Mouse (Mus musculus): ENCODE data around the gene Basp1.
"Not testable (repeated sequence)": the region's sequence is repeated elsewhere in the genome, so short reads cannot be mapped to it uniquely, and the experiment has no call there.

Basp1 gene

DNA sequence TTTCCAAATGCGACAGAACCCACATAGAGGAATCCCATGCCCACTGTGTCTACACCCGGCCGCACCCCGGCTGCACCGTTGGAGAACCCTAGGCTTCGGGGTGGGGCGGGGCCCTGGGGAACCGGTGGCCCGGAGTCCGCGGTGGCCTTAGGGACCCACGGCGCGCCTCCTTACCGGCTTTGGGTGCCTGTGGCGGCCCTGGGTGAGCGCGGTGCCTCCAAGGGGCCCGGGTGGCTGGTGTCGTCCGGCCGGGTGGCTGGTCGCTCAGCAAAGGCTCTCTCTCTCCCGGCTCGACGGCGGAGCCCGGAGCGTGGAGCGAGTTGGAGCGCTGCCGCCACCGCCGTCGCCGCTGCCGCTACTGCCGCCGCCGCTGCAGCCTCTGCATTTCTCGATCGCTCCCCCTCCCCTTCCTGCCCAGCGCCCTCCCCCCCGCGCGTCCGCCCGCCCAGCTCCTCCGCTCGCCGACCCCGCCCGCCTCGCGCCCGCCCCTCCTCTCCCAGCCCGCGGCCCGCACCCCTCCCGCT, at the start of gene Basp1:
TSS of gene Basp1 (minus strand) at position 387 of the 524 bp plus-strand sequence.
- peak; percentile 18 to 71 for DNase-seq (ENCODE audit: low spot score in 2 of 2)

- DNase-seq (ENCODE audit: low spot score in 2 of 2): not testable (repeated sequence)
Observed at GRCm38 (mm10) chr15:25463076-25463475, 49.5 kb upstream of the Basp1 start.

DNA sequence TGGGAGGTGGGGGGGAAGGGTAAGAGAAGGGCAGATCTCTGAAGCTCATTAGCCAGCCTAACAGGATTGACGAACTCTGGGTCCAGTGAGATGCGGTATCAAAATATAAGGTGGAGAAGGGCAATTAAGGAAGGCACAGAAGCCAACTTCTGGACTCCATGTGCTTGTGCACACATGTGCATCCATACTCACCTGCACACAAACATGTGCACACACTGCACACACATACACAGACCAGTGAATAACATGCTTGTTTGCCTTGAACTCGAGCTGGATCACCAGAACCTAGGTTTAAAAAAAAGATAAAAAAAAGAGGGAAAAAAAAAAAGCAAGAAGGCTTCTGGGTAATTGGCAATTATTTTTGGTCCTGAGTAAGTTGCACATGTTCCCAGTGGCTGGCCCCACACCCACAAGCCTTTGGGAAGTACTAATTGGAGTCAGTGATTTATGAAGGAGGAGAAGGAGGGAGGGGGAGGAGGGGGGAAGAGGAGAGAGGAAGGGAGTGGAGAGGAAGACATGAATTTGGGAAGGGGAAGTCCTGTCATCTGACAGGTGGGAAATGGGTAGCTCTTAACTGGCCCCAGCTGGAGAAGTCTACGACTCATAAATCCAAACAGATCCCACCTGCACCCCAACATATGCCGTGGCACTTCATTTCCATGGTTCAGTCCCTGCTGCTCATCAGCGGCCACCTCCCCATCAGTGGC, 48.6 kb upstream of the Basp1 start:
- DNase-seq (ENCODE audit: low spot score in 2 of 2): no peak

GRCm38 (mm10) chr15:25459901-25460300, 46.3 kb upstream of the Basp1 start:
- DNase-seq (ENCODE audit: low spot score in 2 of 2): no peak

DNA sequence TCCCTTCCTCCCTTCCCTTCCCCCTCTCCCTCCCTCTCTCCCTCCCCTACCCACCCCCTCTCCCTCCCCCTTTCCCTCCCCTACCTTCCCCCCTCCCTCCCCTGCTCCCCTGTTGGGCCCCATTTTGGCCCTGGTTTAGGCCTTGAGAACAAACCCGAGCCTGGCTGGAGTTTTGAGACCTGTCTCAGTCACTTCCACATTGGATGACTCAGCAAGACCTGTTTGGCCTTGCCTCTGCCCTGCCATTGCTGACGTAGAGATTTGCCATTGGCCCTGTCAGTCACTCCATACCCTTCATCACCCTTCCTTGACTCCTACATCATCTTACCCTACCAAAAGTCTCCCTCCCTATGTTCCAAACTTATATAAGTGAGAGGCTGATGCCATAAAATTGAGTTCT, 43.9 kb upstream of the Basp1 start:
- no peak for DNase-seq (ENCODE audit: low spot score in 2 of 2)

DNA sequence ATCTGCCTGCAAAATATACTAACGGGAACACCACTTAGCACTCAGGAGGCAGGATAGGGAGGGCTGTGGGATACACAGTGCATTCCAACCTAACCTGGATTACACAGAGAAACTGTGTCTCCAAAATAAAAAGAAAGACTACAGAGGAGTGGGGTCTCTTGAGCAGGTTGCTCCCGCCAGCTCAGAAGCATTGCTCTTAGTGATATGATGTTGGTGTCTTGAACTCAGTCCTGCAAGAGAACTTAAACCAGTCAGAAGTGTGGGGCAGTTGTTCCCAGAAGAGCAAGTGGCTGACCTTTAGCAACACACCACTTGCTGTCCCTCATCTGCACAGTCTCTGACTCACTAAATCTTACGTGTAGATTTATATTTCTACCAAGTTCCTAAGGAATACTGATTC, 40.0 kb upstream of the Basp1 start:
- DNase-seq (ENCODE audit: low spot score in 2 of 2): no peak

DNA sequence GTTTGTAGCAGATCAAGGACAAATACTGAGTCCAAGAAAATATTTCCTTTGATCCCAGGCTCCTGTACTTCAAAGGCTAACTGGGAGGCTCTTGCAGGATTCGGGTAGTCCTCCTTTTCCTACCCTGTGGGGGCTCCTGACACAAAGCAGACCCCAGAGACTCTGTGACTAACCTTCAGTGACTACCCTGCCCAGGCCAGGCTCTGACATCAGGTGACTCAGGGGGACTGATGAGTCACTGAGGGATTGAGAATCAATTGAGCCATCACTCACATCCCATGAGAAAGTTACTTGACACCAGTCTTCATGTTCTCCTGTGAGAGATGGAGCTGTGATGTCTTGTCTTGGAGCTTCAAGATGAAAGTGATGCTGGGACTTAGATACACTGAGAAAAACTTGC, 35.8 kb upstream of the Basp1 start:
- DNase-seq (ENCODE audit: low spot score in 2 of 2): no peak

- no peak for DNase-seq (ENCODE audit: low spot score in 2 of 2)
Observed at GRCm38 (mm10) chr15:25448703-25449340, 35.3 kb upstream of the Basp1 start.

DNA sequence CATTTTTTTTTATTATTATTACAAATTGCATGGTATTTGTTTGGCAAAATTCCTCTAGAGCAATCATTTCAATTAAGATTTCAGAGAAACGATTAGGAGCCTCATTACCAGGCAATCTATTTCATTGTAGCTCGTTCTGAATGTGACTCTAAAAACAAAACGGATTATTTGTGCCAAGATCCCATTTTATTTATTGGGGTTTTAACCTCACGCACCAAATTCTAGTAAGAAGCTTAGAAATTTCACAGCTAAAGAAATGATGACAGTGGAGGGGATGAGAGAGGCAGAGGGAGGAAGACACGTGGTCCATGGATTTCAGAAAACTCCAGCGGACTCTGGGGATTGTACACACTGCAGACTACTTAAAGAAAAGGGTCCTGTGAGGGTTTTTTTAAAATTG, 33.6 kb upstream of the Basp1 start:
- DNase-seq (ENCODE audit: low spot score in 2 of 2): no peak

- no peak for DNase-seq (ENCODE audit: low spot score in 2 of 2)
Observed at GRCm38 (mm10) chr15:25446155-25446487, 32.6 kb upstream of the Basp1 start.

- no peak for DNase-seq (ENCODE audit: low spot score in 2 of 2)
Observed at GRCm38 (mm10) chr15:25445361-25446154, 32.0 kb upstream of the Basp1 start.

- no peak for DNase-seq (ENCODE audit: low spot score in 2 of 2)
Observed at GRCm38 (mm10) chr15:25444208-25444607, 30.6 kb upstream of the Basp1 start.

DNA sequence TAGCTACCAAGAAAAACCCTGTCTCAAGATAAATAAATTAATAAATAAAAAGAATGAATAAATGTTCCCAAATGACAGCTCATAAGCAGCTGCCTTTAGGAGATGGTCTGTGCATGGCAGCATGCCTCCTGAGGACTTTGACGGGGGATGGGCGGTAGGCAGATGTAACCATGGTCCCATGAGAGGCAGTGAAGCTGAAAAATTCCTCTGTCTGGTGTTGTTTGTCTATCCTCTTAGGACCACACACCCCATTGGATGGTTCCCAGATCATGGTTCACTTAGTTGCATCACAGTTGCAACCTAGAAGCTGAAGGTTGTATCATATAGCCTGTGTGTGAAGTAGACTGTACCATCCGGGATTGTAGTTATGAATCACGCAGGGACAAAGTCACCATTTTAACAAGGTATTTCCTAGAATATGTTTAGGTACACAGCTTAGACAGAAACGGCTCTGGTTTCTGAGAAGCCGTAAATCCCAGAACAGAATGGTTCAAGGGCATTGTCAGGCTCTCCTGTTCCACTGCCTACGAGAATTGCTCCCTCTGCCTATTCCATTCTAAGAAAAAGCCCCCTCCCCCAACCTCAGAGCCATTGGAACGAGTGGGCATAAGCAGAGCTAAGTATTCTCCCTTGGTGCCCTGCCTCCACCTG, 29.7 kb upstream of the Basp1 start:
- no peak for DNase-seq (ENCODE audit: low spot score in 2 of 2)

DNA sequence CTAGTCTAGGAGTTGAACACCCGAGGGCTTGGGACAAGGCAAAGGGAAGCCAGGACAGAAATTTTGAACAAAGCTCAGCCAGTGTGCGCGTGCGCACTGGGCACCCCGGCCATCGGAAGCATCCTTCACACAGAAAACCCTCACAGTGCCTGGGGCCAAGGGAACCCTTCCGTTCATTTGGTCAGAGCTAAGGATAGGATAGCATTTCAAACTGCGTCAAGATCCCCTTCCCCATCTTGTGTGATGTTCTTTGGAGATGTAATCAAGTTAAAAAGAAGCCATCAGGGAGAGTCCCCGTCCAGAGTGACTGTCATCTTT, 28.3 kb upstream of the Basp1 start:
- DNase-seq (ENCODE audit: low spot score in 2 of 2): no peak

DNA sequence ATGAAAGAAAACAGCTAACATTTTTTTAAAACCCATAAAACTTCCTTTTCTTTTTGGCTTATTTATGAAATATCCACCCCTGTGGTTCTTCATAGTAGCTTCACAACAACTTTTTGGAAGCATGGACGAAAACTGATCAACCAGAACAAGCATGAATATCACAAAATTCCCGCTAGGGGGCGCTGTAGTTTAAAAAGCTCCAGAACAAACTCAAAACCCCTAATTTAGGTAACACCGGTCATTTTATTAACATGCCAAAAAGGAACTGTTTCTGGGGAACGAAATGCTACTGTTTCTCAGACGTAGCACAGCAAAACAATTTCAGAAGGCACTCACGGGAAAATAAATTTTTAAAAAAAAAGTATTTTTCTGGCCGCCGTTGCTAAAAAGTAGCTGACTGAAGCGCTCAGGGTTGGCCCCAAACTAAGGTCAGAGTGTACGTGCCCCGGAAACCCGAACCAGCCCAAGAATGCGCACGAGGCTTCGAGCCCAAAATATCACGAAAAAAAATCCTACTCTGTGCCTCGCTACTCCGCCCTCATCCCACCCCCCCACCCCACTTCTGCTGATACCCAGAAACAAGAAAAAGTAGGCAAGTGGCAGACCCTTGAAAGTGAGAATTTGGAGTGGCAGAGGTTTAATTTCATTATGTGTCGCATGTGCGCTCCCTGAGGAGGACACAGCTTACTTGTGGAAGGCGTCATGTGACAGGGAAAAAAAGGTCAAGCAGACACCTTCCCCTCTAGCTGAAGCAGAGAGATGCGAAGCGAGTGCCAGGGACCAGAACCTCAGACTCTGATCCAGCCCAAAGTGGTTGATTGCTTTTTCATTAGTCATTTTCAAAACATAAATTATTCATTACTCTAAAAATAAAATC, 27.7 kb upstream of the Basp1 start:
- peak; percentile 46 to 81 for DNase-seq (ENCODE audit: low spot score in 2 of 2)

DNA sequence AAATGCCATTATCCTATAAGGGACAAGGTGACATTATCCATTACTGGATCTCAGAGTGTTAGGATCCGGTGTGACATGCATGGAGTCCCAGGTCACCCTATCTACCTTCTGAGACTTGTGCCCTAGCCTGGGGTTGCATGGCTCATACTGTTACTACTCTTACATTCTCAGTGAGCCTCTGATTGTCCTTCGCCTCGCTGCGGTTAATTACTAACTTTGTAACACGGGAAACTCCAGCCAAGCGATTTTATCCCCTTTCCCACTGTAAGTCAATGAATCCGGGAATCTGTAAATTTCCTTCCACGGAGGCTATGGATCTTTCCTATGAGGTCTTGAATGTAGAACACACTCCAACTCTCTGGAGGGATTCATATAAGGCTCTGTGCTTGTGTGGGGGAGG, 26.8 kb upstream of the Basp1 start:
- no peak for DNase-seq (ENCODE audit: low spot score in 2 of 2)

- no peak for DNase-seq (ENCODE audit: low spot score in 2 of 2)
Observed at GRCm38 (mm10) chr15:25432341-25432740, 18.8 kb upstream of the Basp1 start.

DNA sequence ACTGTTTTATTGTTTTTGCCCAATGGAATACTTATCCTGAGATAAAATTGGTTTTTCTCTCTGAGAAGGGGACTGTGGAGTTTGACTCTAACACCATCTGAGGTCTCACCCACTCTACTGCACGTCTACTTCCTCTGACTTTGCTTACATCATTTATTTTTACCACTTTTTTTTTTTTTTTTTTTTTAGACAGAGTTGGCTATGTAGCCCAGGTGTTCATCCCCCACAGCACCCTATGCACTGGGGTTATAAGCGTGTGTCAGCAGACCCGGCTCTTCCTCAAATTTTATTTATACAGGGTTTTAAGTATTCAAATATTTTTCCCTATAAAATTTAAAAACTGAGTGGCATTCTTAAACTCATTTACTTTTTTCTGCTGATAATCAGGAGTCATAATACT, 16.6 kb upstream of the Basp1 start:
- DNase-seq (ENCODE audit: low spot score in 2 of 2): no peak

DNA sequence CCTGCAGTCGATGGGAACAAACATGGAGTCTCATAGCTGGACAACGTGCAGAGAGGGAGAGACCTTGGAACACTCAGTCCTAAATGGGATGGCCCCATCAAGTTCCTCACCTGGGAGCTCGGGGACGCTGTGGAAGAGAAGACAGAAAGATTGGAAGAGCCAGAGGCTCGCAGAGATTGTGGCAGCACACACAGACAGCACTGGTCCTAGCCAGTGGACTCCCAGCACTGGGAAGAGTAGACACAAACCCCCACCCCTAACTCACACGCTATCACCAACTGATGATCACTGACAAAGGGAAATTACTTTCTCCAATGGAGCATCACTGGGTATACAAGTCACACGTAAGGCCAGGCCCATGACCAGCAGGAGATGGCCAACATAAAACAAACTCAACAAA, 15.4 kb upstream of the Basp1 start:
- no peak for DNase-seq (ENCODE audit: low spot score in 2 of 2)

DNA sequence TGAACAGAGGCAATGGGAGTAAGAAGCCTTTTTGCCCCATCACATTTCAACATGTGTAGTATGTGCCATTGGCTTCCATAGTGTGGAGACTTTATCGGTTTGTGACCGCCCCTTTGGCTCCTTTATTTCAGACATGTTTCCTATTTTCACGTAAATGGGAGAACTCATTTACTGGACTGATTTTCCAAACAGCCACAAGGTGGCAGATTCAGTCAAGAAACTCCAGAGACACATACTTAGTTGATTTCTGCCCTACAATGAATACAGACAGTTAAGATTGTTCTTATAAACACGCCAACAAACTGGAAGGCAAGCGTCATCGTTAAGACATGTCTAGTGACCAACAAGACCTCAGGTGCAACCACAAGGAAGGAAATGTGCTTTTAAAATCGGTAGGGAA, 15.0 kb upstream of the Basp1 start:
- no peak for DNase-seq (ENCODE audit: low spot score in 2 of 2)

DNA sequence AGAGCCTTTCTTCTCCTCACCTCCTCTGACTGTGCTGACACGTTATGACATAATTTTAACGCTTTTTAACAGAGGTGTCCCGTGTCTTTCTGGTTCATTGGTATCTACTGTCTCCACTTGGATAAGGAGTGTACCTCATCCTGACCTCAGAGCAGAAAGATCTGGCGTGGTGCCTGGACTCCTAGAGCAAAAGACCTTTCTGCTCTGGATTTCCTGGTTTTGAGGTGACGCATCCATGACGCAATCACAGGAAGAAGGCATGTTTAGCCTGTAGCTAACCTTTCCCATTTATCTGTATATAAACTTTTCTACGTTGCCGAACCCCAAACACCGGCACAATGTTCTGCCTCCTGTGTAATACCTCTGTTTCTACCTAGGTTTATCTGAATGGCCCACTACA, 6.7 kb upstream of the Basp1 start:
- DNase-seq (ENCODE audit: low spot score in 2 of 2): no peak
